Mouse (Mus musculus): ENCODE results near the gene Rtp3. TPM values are rescaled to one million over a fixed set of nuclear protein-coding genes. Genes with fewer than 3 reads are reported as not detected.

Gene Rtp3
- polyA plus RNA-seq (2017; shearing (Covaris generic)), result not detected

GRCm38 (mm10) chr9:110990204-110990603, at the start of gene Rtp3:
Rtp3 (minus strand) TSS chr9:110990583.

DNA sequence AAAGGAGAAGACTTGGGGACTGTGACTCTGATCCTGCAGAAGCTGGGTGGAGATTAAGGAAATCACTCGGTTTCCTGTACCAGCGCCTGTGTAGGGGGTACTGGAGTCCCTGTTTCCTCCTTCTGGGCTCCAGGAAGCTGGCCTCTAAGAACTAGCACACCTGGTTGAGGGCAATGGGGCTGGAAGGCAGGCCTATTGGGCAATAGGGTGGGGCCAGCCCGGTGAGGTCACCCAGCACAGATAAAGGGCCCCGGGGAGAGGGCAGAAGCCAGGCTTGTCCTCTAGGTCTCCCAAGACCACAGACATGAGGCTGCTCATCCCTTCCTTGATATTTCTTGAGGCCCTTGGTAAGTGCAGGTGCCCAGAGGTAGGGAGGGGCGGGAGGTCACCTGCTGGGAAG, 28.6 kb upstream of the Rtp3 start, which contains the start of gene Ltf:
TSS of gene Ltf (plus strand) at position 250 of the 400 bp plus-strand sequence.

DNA sequence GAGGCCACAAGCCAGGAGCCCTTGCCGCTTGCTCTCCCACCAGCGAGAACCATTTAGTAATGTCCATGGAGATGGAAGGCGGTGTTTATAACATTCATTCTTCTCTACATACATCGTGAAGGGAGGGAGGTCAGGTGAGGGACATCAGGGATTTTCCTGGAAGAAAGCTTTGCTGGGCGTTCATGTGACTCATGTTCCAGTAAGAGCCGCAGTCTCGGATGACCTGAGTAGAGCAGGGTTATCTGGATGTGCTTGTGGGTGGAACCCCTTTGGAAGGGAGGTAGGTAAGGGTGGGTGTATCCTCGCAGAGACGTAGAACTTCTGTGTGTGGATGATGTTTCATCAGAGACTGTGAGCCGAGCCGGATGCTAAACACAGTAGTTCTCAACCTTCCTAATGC, 39.0 kb downstream of the Rtp3 start, which contains the start of gene Lrrc2:
TSS of gene Lrrc2 (plus strand) at position 149 of the 400 bp plus-strand sequence.

DNA sequence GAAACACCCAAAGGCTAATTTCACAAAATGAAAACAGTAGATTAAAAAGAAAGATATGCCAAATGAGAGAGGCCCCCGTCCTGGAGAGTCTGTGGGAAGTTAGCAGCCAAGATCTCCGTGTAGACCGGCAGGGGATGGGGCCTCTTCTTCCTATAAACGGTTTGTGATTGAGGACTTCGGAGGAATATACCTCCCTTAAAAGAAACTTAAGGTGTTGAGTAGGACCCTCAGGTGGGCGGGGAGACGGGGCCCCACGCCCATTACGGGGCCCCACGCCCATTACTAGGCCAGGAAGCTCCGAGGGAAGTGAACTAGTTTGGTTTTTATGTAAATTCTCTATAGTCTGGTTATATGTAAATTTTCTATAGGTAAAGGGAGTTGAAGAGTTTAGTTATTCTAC, 44.5 kb downstream of the Rtp3 start, which contains the start of gene Tdgf1:
TSS of gene Tdgf1 (minus strand) at position 233 of the 400 bp plus-strand sequence.

Other genes with a start within 250 kb of the Rtp3 start
- gene Myl3, start 248.7 kb downstream of the Rtp3 start, polyA plus RNA-seq (2017; shearing (Covaris generic)), result not detected
- 0.12 TPM for gene Pth1r, start 243.4 kb downstream of the Rtp3 start, polyA plus RNA-seq (2017; shearing (Covaris generic))
- not detected for gene Prss42, start 192.4 kb downstream of the Rtp3 start, polyA plus RNA-seq (2017; shearing (Covaris generic))
- not detected for gene Prss44, start 176.6 kb downstream of the Rtp3 start, polyA plus RNA-seq (2017; shearing (Covaris generic))
- gene Prss43, start 163.9 kb downstream of the Rtp3 start, polyA plus RNA-seq (2017; shearing (Covaris generic)), result not detected
- gene Prss45, start 156.0 kb downstream of the Rtp3 start, polyA plus RNA-seq (2017; shearing (Covaris generic)), result not detected
- gene Prss46, start 146.1 kb downstream of the Rtp3 start, polyA plus RNA-seq (2017; shearing (Covaris generic)), result not detected
- 0.31 TPM for gene Prss50, start 132.6 kb downstream of the Rtp3 start, polyA plus RNA-seq (2017; shearing (Covaris generic))
- 56.1 TPM for gene Als2cl, start 110.7 kb downstream of the Rtp3 start, polyA plus RNA-seq (2017; shearing (Covaris generic))
- gene Tmie, start 110.5 kb downstream of the Rtp3 start, polyA plus RNA-seq (2017; shearing (Covaris generic)), result 5.1 TPM
- 0.98 TPM for gene Fam240a, start 73.7 kb downstream of the Rtp3 start, polyA plus RNA-seq (2017; shearing (Covaris generic))
- gene Tdgf1, start 44.4 kb downstream of the Rtp3 start, polyA plus RNA-seq (2017; shearing (Covaris generic)), result 1.8 TPM
- 0.53 TPM for gene Lrrc2, start 39.0 kb downstream of the Rtp3 start, polyA plus RNA-seq (2017; shearing (Covaris generic))
- gene Ltf, start 28.7 kb upstream of the Rtp3 start, polyA plus RNA-seq (2017; shearing (Covaris generic)), result 0.81 TPM
- gene Ccrl2, start 66.9 kb upstream of the Rtp3 start, polyA plus RNA-seq (2017; shearing (Covaris generic)), result 16.8 TPM
- 8.3 TPM for gene Lrrfip2, start 127.0 kb upstream of the Rtp3 start, polyA plus RNA-seq (2017; shearing (Covaris generic))